Mouse (Mus musculus): Measurements from ENCODE around the gene Ccpg1os. TPM values are rescaled to one million over a fixed set of nuclear protein-coding genes. Genes with fewer than 3 reads are reported as not detected.

Gene Ccpg1os
- polyA plus RNA-seq, 1 experiment from 2014 or later, result 25.1 TPM

- Histone ChIP-seq H3K4me1 (ENCODE audit: control insufficient read depth, insufficient read depth, low read length) (no peaks in the 10 kb centered on the region), H3K9ac (replicated peaks; ENCODE audit: low read depth, low read length) (no peak overlapping the region), H3K4me3 (ENCODE audit: low read depth, low read length) (no peak overlapping the region), H3K27ac (ENCODE audit: low read depth, low read length) (no peak overlapping the region), H3K9me3 (ENCODE audit: control insufficient read depth, low read length) (no peaks in the 10 kb centered on the region), H3K4me2 (ENCODE audit: low read depth, low read length) (no peak overlapping the region), H3K27me3 (ENCODE audit: control insufficient read depth, insufficient read depth, low read length) (no peaks in the 10 kb centered on the region), H3K36me3 (ENCODE audit: control insufficient read depth, insufficient read depth, low read length) (peaks cover 54% of the 10 kb centered on the region)
- no peak for ATAC-seq (ENCODE audit: low read depth)
- 94% methylated on average over 4 of the region's 4 CpGs for WGBS
Measured at GRCm38 (mm10) chr9:73012629-73013028, 27.4 kb upstream of the Ccpg1os start.

GRCm38 (mm10) chr9:73008384-73008783 is 23.2 kb upstream of the Ccpg1os start:
- ATAC-seq (ENCODE audit: low read depth), result no peak
- WGBS, result 82% methylated on average over 3 of the region's 3 CpGs
- H3K27ac ChIP-seq (ENCODE audit: low read depth, low read length), result no peak overlapping the region
- no peak overlapping the region for H3K4me2 ChIP-seq (ENCODE audit: low read depth, low read length)
- H3K9ac ChIP-seq (replicated peaks; ENCODE audit: low read depth, low read length), result no peak overlapping the region
- no peaks in the 10 kb centered on the region for H3K9me3 ChIP-seq (ENCODE audit: control insufficient read depth, low read length)
- H3K4me3 ChIP-seq (ENCODE audit: low read depth, low read length), result no peak overlapping the region
- H3K4me1 ChIP-seq (ENCODE audit: control insufficient read depth, insufficient read depth, low read length), result no peaks in the 10 kb centered on the region
- H3K27me3 ChIP-seq (ENCODE audit: control insufficient read depth, insufficient read depth, low read length), result no peaks in the 10 kb centered on the region
- H3K36me3 ChIP-seq (ENCODE audit: control insufficient read depth, insufficient read depth, low read length), result peaks cover 27% of the 10 kb centered on the region

- 94% methylated on average over 3 of the region's 3 CpGs for WGBS
- Histone ChIP-seq H3K27ac (ENCODE audit: low read depth, low read length) (no peak overlapping the region), H3K9ac (replicated peaks; ENCODE audit: low read depth, low read length) (no peak overlapping the region), H3K9me3 (ENCODE audit: control insufficient read depth, low read length) (no peaks in the 10 kb centered on the region), H3K4me3 (ENCODE audit: low read depth, low read length) (no peak overlapping the region), H3K4me1 (ENCODE audit: control insufficient read depth, insufficient read depth, low read length) (no peaks in the 10 kb centered on the region), H3K36me3 (ENCODE audit: control insufficient read depth, insufficient read depth, low read length) (peaks cover 20% of the 10 kb centered on the region; the same call in 1 of the 2 replicates), H3K4me2 (ENCODE audit: low read depth, low read length) (no peak overlapping the region), H3K27me3 (ENCODE audit: control insufficient read depth, insufficient read depth, low read length) (no peaks in the 10 kb centered on the region)
- ATAC-seq (ENCODE audit: low read depth), result no peak
Measured at GRCm38 (mm10) chr9:73006175-73006574, 21.0 kb upstream of the Ccpg1os start.

GRCm38 (mm10) chr9:73005106-73005505 is 19.9 kb upstream of the Ccpg1os start:
- no peaks in the 10 kb centered on the region for H3K27me3 ChIP-seq (ENCODE audit: control insufficient read depth, insufficient read depth, low read length)
- H3K27ac ChIP-seq (ENCODE audit: low read depth, low read length), result no peak overlapping the region
- no peaks in the 10 kb centered on the region for H3K9me3 ChIP-seq (ENCODE audit: control insufficient read depth, low read length)
- no peak for ATAC-seq (ENCODE audit: low read depth)
- H3K4me1 ChIP-seq (ENCODE audit: control insufficient read depth, insufficient read depth, low read length), result no peaks in the 10 kb centered on the region
- no peak overlapping the region for H3K4me2 ChIP-seq (ENCODE audit: low read depth, low read length)
- peaks cover 21% of the 10 kb centered on the region for H3K36me3 ChIP-seq (ENCODE audit: control insufficient read depth, insufficient read depth, low read length)
- H3K4me3 ChIP-seq (ENCODE audit: low read depth, low read length), result no peak overlapping the region
- H3K9ac ChIP-seq (replicated peaks; ENCODE audit: low read depth, low read length), result no peak overlapping the region
- 87% methylated on average over 6 of the region's 6 CpGs for WGBS

GRCm38 (mm10) chr9:73004076-73004475 is 18.9 kb upstream of the Ccpg1os start:
- Histone ChIP-seq H3K36me3 (ENCODE audit: control insufficient read depth, insufficient read depth, low read length) (peaks cover 21% of the 10 kb centered on the region), H3K4me3 (ENCODE audit: low read depth, low read length) (no peak overlapping the region), H3K9me3 (ENCODE audit: control insufficient read depth, low read length) (no peaks in the 10 kb centered on the region), H3K27ac (ENCODE audit: low read depth, low read length) (no peak overlapping the region), H3K27me3 (ENCODE audit: control insufficient read depth, insufficient read depth, low read length) (no peaks in the 10 kb centered on the region), H3K4me2 (ENCODE audit: low read depth, low read length) (no peak overlapping the region), H3K4me1 (ENCODE audit: control insufficient read depth, insufficient read depth, low read length) (no peaks in the 10 kb centered on the region), H3K9ac (replicated peaks; ENCODE audit: low read depth, low read length) (no peak overlapping the region)
- WGBS, result 88% methylated on average over 8 of the region's 8 CpGs
- no peak for ATAC-seq (ENCODE audit: low read depth)

GRCm38 (mm10) chr9:73002177-73002576 is 17.0 kb upstream of the Ccpg1os start:
- no peaks in the 10 kb centered on the region for H3K4me1 ChIP-seq (ENCODE audit: control insufficient read depth, insufficient read depth, low read length)
- H3K9ac ChIP-seq (replicated peaks; ENCODE audit: low read depth, low read length), result no peak overlapping the region
- H3K27ac ChIP-seq (ENCODE audit: low read depth, low read length), result no peak overlapping the region
- 65% methylated on average over 3 of the region's 3 CpGs for WGBS
- H3K9me3 ChIP-seq (ENCODE audit: control insufficient read depth, low read length), result no peaks in the 10 kb centered on the region
- no peak overlapping the region for H3K4me3 ChIP-seq (ENCODE audit: low read depth, low read length)
- no peak overlapping the region for H3K4me2 ChIP-seq (ENCODE audit: low read depth, low read length)
- no peaks in the 10 kb centered on the region for H3K27me3 ChIP-seq (ENCODE audit: control insufficient read depth, insufficient read depth, low read length)
- H3K36me3 ChIP-seq (ENCODE audit: control insufficient read depth, insufficient read depth, low read length), result peaks cover 16% of the 10 kb centered on the region
- no peak for ATAC-seq (ENCODE audit: low read depth)

- H3K27me3 ChIP-seq (ENCODE audit: control insufficient read depth, insufficient read depth, low read length), result no peaks in the 10 kb centered on the region
- no peak overlapping the region for H3K27ac ChIP-seq (ENCODE audit: low read depth, low read length)
- no peak overlapping the region for H3K9ac ChIP-seq (replicated peaks; ENCODE audit: low read depth, low read length)
- 90% methylated on average over 13 of the region's 13 CpGs for WGBS
- no peaks in the 10 kb centered on the region for H3K9me3 ChIP-seq (ENCODE audit: control insufficient read depth, low read length)
- ATAC-seq (ENCODE audit: low read depth), result no peak
- H3K4me2 ChIP-seq (ENCODE audit: low read depth, low read length), result no peak overlapping the region
- H3K4me3 ChIP-seq (ENCODE audit: low read depth, low read length), result no peak overlapping the region
- peaks cover 16% of the 10 kb centered on the region for H3K36me3 ChIP-seq (ENCODE audit: control insufficient read depth, insufficient read depth, low read length)
- no peaks in the 10 kb centered on the region for H3K4me1 ChIP-seq (ENCODE audit: control insufficient read depth, insufficient read depth, low read length)
Measured at GRCm38 (mm10) chr9:73001314-73002011, 16.3 kb upstream of the Ccpg1os start.

- Histone ChIP-seq H3K27ac (ENCODE audit: low read depth, low read length) (no peak overlapping the region), H3K9ac (replicated peaks; ENCODE audit: low read depth, low read length) (no peak overlapping the region), H3K27me3 (ENCODE audit: control insufficient read depth, insufficient read depth, low read length) (no peaks in the 10 kb centered on the region), H3K4me1 (ENCODE audit: control insufficient read depth, insufficient read depth, low read length) (no peaks in the 10 kb centered on the region), H3K4me2 (ENCODE audit: low read depth, low read length) (no peak overlapping the region), H3K4me3 (ENCODE audit: low read depth, low read length) (no peak overlapping the region), H3K36me3 (ENCODE audit: control insufficient read depth, insufficient read depth, low read length) (peaks cover 16% of the 10 kb centered on the region), H3K9me3 (ENCODE audit: control insufficient read depth, low read length) (no peaks in the 10 kb centered on the region)
- ATAC-seq (ENCODE audit: low read depth), result no peak
- 67% methylated on average over 2 of the region's 2 CpGs for WGBS
Measured at GRCm38 (mm10) chr9:73000487-73000886, 15.3 kb upstream of the Ccpg1os start.

- 54% methylated on average over 7 of the region's 7 CpGs for WGBS
- H3K27ac ChIP-seq (ENCODE audit: low read depth, low read length), result no peak overlapping the region
- no peak for ATAC-seq (ENCODE audit: low read depth)
- peaks cover 8% of the 10 kb centered on the region for H3K36me3 ChIP-seq (ENCODE audit: control insufficient read depth, insufficient read depth, low read length)
- no peaks in the 10 kb centered on the region for H3K9me3 ChIP-seq (ENCODE audit: control insufficient read depth, low read length)
- no peaks in the 10 kb centered on the region for H3K4me1 ChIP-seq (ENCODE audit: control insufficient read depth, insufficient read depth, low read length)
- H3K4me3 ChIP-seq (ENCODE audit: low read depth, low read length), result no peak overlapping the region
- H3K27me3 ChIP-seq (ENCODE audit: control insufficient read depth, insufficient read depth, low read length), result no peaks in the 10 kb centered on the region
- no peak overlapping the region for H3K4me2 ChIP-seq (ENCODE audit: low read depth, low read length)
- H3K9ac ChIP-seq (replicated peaks; ENCODE audit: low read depth, low read length), result no peak overlapping the region
Measured at GRCm38 (mm10) chr9:72996806-72997205, 11.6 kb upstream of the Ccpg1os start.
